Mouse (Mus musculus) left cerebral cortex, adult 9 months (tissue): ENCODE data around the gene Mast4.
"Not testable (repeated sequence)": the region's sequence is repeated elsewhere in the genome, so short reads cannot be mapped to it uniquely, and the experiment has no call there.

Experiments used
- DNase-seq, 2 experiments: peaks; one replicate each; pipeline ENCODE4 v3.0.0; 2022; ENCODE audit warnings: low spot score in 2 of 2

Gene Mast4

DNA sequence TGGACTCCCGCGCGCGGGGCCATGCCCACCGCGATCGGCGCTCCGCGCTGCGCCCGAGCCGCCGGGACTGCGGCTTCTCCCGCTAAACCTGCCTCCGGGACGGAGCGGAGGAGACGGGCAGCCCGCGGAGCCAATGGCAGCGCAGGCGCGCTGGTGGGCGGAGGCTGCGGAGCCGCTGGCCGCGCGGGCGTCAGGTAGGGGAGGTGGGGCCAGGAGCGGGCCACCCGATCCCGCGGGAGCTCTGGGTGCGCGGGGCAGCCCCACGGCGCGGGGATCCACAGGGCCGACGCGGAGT, at the start of gene Mast4:
Gene Mast4, minus strand, starts transcription at position 106 of the 295 bp plus-strand sequence.
- DNase-seq = peak; percentile 43 to 86

DNA sequence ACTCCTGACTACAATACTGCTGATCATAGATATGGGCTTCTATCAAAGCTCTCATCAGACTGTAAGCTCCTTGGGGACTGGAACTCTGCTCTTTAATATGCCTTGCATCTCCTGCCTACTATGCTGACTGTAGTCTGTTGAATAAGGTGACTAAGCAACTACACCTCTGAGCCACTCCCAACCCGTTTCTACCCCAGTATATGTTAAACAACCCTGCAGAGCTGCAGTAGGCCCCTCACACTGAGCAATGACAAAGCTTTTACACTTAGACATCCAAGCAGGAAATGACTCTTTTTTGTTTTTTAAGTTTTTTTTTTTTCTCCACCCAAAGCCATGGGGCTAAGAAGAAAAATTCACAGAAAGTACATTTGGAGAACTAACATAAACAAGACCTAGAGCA, 40.2 kb upstream of the Mast4 start:
- DNase-seq = no peak

DNA sequence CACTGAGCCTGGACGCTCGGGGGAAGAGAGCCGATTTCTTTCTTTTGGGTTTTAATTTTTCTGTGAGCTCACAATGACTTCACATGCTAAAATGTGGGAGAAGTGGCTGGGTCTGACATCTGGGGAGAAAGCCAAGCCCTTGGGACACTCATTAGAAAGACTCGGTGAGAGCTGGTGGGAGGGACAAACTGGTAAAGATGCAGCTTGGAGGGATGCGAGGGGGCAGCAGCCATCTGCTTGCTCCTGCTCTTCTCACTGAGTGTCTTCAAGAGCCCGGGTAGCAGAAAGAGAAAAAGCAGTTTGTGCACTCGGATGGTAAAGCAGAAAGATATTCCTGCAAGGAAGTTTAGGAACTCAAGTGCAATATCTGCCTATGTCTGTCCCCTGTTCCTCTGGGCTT, 34.9 kb upstream of the Mast4 start:
- DNase-seq = peak; percentile 38 to 66

DNA sequence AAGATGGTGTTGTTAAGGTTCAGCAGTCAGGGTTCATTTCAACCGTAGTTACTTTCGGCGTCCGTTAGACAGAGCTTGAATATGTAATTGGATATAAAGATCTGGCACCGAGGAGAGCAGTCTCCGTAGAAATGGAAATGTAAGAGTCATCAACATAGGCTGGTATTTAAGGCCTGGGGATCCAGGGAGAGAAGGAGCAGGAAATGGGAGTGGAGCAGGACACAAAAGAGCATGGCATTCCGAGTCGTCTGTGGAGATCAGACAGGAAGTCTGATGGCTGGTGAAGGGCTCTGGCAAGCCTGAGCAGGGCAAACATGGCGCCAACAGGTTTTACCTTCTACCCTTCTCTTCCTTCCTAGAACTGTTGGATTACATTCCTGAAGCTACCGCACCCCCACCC, 28.9 kb upstream of the Mast4 start:
- DNase-seq = no peak

DNA sequence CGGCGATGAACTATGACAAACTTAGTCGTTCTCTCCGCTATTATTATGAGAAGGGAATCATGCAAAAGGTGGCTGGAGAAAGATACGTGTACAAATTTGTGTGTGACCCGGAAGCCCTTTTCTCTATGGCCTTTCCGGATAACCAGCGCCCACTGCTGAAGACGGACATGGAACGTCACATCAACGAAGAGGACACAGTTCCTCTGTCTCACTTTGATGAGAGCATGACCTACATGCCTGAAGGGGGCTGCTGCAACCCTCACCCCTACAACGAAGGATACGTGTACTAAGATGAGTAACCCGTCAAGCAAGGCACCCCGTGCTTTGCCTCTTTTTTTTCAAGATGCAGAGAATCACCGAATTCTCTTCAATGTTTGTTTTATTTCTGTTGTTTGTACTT, 23.1 kb upstream of the Mast4 start:
- DNase-seq = not testable (repeated sequence)

DNA sequence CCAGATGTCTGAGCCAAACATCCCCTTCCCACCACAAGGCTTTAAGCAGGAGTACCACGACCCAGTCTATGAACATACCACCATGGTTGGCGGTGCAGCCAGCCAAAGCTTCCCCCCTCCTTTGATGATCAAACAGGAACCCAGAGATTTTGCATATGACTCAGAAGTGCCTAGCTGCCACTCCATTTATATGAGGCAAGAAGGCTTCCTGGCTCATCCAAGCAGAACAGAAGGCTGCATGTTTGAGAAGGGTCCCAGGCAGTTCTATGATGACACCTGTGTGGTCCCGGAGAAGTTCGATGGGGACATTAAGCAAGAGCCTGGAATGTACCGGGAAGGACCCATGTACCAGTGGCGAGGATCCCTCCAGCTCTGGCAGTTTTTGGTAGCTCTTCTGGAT, 22.6 kb upstream of the Mast4 start:
- DNase-seq = not testable (repeated sequence)

DNA sequence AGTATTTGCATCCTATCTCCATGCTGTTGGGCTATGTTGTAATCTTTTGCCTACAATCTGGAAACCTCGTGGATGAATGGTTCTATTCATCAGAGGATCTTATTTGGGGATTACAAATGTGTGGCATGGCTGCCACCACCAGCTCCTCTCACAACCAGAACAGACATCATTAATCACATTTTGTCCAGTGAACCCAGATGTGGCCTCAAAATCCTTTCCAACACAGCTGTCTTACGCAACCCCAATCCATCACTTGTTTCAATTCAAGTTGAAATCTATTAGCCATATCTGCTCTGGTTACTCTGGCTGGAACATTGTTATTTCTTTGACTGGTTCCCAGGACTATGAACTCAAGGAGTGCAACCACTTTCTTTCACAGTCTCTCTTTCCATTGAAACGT, 20.4 kb upstream of the Mast4 start:
- DNase-seq = no peak

DNA sequence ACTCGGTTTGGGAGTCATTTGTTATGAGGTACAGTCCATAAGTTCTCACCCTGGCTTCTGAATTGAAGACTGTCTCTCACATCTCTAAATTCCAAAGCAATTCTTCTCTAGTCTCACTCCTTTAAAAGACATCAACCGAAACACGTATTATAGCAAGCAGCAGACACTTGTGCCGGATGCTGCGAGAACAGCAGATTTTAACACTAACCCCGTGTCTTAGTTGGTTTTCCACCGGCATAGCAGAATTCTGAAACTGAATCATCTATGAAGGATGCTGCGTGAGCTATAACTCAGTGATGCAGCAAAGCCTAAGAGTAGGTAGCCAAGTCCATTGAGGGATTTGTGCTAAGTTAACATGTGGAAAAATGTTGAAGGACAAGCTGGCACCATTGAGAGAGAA, 10.5 kb upstream of the Mast4 start:
- no peak for DNase-seq

DNA sequence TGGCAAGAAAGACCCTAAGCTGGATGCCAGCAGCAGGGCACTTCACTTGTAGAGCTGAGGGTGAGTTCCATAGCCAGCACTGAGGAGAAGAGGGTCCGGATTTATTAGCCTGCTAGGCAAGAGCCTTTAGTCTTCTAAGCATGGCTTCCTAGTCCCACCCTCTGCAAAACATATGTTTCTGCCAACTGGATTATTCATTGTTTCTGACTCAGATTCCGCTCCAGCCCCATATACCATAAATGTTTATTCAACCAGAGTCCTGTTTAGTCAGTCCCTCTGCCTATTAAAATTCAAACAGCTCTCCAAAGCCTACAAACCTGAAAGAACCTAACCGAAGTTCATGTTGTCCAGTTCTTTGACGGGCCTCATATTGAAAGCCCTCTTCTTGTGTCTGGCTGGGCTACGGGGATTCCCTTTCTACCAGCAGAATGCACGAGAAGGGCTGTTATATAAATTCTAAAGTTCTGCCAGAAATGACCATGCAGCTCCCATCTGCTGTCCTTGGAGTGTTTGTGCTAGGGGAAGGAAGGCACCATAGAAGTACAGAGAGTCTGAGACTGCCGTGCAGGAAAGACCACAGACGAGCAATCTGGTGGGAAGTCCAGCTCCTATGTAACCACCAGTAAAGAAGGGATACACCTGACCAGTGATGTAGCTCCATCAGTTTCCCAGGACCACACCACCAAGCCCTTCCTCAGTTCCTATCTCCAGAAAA, 9.9 kb upstream of the Mast4 start:
- no peak for DNase-seq

DNA sequence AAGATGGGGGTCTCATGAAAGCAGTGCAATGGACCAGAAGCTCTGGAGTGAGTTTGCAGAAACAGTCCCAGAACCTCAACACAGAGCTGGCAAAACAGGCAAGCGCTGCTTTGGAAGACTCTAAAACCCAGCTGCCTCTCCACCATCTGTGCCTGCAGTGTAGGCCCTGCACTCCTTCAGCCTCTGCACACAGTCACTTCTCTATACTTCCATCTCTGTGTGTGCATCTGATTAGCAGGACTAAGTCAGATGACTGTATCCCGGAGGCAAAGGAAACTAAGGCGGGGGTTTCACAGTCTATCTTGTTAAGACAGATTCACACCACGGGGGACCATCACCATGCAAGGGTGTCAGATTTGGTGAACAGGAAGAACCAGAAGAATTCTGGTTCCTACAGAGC, 6.7 kb upstream of the Mast4 start:
- peak in 1 of 2 experiments; percentile 51 for DNase-seq

DNA sequence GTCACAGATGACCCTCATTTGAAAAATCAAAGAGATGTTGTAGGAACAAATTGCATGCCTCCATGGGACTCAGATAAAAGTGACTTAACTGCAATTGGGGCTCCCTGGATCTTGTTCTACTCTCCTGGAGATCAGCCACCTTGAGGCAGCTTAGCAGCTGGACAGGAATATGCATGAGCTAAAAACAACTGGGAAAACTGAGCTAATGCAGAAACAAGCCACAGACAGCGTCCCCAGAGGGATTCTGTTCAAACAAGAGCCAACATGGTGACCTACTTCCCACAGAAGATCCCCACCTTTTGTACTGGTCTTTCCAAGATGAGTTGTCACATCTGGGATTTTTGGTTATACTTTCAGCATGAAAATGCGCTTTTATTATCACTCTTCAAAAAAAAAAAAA, 4.3 kb upstream of the Mast4 start:
- no peak for DNase-seq

DNA sequence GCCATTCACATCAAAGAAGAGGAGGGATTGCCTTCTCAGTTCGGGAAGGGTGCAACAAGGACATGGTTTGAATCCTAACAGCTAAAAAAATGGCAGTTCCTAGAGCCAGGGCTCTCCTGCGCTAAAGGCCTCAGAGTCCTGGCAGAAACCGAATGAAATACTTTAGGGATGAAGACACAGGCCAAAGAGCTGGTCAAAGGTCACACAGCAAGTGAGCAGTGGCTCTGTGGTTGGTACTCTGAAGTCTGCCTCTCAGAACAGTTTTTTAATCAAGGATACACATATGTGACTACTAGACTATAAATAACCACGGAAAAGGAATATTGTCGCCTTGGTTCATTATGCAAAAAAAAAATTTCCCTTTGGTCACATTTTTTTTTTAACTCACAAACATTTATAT, 1.9 kb upstream of the Mast4 start:
- no peak for DNase-seq

DNA sequence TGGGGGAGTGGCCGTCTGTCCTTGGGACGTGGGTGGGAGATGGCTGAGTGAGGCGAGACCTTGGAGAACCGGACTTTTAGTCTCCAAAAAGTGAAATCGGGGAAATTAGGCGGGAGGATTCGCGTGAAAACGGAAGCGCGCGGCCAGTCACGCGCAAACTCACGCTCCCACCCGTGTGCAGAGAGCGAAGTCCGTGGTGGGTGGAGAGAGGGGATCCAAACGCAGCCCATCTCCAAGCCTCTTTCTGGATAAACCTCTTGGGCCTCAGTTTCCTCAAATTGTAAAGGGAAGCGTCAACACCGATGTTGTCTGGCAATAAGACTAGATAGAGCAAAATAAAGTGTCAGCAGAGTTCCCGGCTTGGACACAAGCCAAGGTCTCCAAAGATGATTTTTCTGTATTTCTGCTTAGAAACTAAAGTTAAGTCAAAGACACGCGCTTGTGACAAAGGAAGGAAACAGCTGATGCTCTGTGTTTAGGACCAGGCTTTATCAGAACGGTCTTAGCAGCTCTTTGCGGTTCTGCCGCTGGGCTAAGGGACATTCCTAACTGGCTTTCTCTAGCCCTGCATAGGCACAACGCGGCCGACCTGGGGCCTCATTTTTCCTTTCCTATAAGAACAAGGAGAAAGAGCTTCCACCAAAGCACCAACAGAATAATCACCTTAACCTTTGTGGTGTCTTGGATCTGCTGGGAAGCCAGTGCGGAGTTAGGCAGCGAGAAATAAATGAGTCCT, 594 bp upstream of the Mast4 start:
- no peak for DNase-seq

DNA sequence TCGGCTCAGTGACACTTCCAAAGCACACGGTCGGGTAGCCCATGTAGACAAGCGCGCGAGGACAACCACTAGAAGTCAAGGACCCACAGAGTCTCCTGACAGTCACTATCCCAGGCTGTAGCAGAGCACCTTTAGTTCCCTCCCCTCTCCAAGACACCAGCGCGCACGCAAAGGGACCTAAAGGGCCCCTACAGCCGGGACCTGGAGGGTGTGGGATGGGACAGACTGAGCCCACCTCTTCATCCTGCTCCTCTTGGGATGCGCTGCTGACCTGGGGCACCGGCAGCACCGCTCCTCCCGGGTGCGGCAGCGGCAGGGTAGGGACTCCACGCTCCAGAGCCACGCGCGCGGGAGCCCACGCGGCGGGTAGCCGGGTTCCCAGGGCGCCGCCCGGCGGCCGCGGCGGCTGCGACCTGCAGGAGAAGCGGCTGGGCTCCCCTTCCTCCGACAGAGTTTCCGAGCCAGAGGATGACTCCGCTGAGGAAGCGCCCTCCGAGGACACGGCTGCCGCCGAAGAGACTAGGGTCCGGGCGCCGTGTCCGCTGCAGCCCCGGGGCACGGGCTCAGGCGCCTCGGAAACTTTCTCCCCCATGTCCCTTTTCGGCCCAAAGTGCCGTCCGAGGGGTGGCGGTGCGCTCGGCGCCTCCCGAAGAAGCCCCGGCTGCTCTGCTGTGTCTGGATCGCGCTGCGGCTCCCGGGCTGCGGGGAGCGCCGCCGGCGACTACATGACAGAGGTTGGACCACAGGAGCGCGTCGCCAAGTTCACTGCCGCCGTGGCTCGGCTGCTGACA, 501 bp downstream of the Mast4 start:
- no peak for DNase-seq

DNA sequence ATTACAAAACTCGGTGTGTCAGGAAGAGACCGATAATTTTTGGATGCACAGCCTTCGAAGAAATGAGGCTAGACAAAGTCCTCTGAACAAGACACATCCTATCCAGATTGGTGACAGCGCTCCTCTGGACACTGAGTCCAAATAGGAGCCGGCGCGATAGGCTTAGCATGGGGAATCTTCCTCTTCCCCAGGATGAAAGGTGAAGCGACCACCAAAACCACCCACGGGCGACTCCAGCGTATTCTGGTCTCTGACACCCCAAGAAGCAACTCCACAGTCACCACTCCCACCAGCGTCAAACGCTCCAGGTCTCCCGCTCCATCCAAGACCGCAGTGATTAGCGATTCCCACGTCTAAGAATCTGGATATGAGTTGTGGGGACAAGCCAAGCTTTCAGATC, 1.1 kb downstream of the Mast4 start:
- DNase-seq = no peak

DNA sequence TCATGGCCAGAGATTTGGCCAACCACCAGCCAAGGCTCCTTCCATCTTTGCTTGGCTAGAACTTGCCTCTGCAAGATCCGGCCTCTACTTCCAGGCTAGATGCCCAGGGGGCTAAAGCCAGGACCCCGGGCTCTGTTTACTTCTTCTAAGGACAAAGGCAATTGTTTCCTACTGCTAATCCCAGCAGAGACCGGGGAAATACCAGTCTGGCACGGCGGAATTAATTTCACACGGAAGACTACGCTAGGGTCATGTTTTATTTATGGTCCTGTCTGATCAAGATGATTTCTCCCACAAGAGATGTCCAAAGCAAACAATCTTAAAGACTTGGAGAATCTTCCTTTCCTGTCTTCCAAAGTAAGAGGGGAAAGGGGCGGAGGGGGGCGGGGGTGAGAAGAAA, 1.6 kb downstream of the Mast4 start:
- DNase-seq = no peak

DNA sequence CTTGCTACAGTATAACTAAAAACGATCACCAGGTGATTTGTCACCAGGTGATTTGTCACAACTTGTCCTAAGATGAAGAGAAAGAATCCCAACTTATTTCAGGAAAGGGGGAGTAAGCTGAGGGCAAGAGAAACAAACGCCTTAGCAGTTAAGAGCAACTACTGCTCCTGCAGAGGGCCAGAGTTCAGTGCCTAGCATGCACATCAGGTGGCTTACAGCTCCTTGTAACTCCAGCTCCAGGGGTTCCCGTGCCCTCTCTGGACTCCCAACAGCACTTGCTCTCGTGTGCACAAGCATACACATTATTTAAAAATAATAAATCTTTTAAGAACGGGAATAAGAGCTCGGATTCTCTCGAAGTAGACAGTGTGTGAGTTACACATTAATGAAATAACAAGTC, 3.2 kb downstream of the Mast4 start:
- no peak for DNase-seq

DNA sequence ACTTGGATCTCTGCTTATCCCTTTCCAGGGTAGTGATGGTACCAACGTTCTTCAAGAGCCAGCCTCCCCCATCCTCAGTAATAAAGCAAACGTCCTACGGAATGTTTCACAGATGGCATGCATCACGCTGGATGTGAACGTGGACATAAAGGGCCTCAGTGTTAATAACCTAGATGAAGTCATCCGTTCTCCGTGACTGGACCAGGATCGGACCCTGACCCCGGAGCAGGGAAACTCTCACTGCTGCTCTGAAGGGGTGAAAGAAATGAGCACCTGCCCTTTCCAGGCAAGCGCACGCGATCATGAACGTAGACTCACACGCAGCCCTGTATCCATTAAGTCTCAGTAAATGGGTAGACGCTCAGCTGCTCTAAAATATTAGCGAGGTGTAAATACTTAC, 6.0 kb downstream of the Mast4 start:
- DNase-seq = no peak

DNA sequence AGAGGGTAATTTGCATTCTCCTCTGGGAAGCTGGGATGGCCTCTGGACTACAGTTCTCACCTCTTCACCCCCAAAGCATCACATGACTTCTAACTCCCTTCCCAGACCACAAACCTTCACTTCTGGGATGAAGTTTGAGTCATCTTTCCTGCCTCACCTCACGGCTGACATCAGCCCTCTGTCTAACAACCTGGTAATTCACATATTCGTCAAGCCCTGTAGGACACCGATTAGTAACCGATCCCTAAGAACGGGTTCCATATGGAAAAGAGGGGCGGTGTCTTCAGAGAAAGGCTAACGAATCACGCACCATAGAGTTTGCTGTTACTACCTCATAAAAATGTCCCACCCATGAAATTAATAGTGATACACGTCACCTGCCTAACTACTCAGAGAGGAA, 6.5 kb downstream of the Mast4 start:
- DNase-seq = no peak

DNA sequence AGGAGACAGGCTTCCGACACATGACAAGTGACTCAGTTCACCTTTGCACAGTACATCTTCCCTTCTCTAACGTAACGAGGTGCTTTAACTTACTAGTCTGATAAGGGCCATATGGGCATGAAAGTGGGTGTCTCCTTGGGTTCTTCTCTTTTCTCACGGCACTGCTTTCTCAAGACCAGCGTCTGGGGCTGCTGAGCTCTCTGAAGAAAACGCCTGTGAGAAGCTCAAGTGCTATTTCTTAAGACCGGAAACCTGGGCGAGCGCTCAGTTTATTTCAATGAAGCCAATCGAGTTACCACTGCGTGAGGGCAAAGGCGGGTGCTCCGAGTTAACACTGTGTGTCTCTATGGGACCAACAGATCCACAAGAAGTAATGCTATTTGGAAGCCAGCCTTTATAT, 8.1 kb downstream of the Mast4 start:
- DNase-seq = no peak

DNA sequence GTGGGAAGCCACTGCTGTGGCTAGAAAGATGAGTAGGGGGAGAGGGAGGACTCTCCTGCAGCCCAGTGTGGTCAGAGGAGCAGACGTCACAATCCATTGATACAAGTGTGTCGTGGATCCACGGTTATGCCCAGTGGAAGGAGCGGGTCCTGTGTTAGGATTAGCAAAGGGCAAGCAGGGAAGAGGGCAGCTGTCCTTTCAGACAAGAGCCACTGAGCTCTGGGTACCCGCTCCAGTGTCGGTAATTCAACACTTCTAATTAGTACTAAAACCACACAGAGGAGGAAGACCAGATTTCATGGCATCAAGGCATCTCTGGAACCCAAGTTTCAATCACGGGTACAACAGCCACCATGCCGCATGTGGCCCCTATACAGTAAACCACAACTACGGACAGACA, 14.4 kb downstream of the Mast4 start:
- DNase-seq = no peak

DNA sequence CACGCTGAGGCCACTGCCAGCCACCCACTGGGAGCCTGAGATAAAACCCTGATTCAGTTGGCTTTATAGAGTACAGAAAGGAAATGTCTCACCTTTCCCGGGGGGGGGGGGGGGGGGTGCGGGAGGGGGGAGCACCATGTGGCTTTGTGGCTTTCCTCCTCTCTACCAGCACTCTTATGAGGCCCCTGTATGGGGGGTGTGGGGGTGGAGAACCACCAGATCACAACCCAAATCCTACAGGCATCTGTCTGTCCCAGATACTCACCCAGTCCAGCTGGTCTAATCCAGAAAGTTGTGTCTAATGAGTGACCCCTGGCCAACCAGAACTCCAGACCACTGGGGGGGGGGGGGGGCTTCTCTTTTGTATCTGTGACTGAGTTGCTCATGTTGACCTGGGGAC, 15.0 kb downstream of the Mast4 start:
- DNase-seq = no peak

DNA sequence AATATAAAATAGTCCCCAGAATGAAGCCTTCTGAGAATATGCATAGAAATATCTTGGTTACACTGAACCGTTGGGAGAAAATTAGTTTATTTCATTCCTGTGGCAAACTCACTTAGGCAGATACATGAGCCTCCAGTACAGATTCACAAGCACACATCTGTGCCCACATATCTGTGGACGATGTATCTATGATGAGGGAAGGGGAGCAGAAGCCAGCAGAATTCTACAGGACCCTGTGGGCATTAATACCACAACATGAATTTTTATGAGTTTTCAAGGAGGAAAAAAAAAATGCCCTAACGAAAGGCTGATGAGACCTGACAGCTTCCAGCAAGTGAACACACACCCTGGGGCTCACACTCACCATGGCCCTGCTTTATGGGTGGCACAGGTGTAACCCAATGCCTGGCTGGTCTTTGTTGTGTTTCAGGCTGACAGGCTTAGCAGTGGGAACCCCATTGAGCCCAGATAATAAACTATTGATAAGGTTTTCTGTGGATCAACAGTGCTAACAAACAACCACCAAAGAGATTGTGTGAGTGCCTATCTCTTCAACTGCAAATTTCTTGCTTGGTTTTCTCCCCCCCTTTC, 17.4 kb downstream of the Mast4 start:
- DNase-seq = no peak
